Mouse (Mus musculus): ENCODE measurements around the gene Gm20865. TPM values are rescaled to one million over a fixed set of nuclear protein-coding genes. Genes with fewer than 3 reads are reported as not detected.
"Not testable (repeated sequence)": the region's sequence is repeated elsewhere in the genome, so short reads cannot be mapped to it uniquely, and the experiment has no call there.

Gm20865 gene
- polyA plus RNA-seq (2015; fragmentation: Nextera tagmentation; extraction: Ambion mirVana), result not detected in 2 replicates

DNA sequence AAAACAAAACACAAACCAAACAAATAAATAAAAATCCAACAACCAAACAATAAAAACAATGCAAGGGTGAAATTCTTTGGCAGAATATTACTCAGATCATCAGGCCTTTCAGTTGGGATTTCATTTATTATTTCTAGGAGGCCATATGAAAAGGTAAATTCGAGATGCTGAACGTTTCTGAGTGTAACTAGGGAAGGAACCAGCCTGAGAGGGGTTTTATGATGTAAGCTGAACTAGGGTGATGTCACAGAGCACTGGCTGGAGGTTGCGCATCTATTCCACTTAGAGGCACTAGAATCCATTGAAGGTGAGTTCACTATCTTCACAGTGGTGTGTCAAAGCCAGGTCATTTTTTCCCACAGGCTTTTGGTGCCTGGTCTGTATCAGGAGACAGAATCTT, at the start of gene Gm20865:
Gene Gm20865, plus strand, starts transcription at position 301 of the 400 bp plus-strand sequence.
- H3K27ac ChIP-seq; H3K9ac ChIP-seq; H3K36me3 ChIP-seq; H3K27me3 ChIP-seq; H3K4me3 ChIP-seq; H3K4me2 ChIP-seq; H3K9me3 ChIP-seq (replicated peaks); H3K4me1 ChIP-seq (replicated peaks); ATAC-seq (replicated peaks; ENCODE audit: insufficient number of reproducible peaks, insufficient read depth, low FRiP score, low read depth): not testable (repeated sequence)
- WGBS, result no CpG with 5 or more reads among the region's 3 CpGs

Other genes with a start within 250 kb of the Gm20865 start
- gene Gm29866, start 247.9 kb upstream of the Gm20865 start, polyA plus RNA-seq (2015; fragmentation: Nextera tagmentation; extraction: Ambion mirVana), result not detected in 2 replicates
- gene Gm20909, start 77.0 kb upstream of the Gm20865 start, polyA plus RNA-seq (2015; fragmentation: Nextera tagmentation; extraction: Ambion mirVana), result not detected in 2 replicates